19 mouse cellular contexts compared by ENCODE assay signal in genomic region chr5:148706323-148707120, GRCm38 (mm10).
DNase-seq lines count a peak whose midpoint lies in the region; ATAC-seq and TF ChIP-seq lines count a peak whose summit lies in the region.
"Had no signal": no experiment of that assay in that cellular context is flagged by ENCODE, and none has a peak within 500 bp of the region (broad histone marks: within the 10 kb centered on the region; RNA-seq: fewer than 3 reads in every experiment).

No protein-coding gene starts in this region.

- no peak overlapping the region for H3K9ac ChIP-seq in heart, embryonic 12.5 days
- no peak overlapping the region for H3K9ac ChIP-seq in lung, embryonic 15.5 days
- H3K9ac ChIP-seq: embryonic facial prominence, embryonic 13.5 days; limb, embryonic 13.5 days; liver, embryonic 14.5 days; neural tube, embryonic 13.5 days; stomach, embryonic 15.5 days had no signal

- H3K27ac ChIP-seq in heart, embryonic 12.5 days (ENCODE audit: poor library complexity, severe bottlenecking): no peak overlapping the region
- peak overlapping the region; percentile 76 for H3K27ac ChIP-seq in lung, embryonic 15.5 days
- peak overlapping the region; percentile 79 for H3K27ac ChIP-seq in olfactory bulb, adult 2 months (ENCODE audit: insufficient read depth, low read depth, low read length)
- H3K27ac ChIP-seq: embryonic facial prominence, embryonic 13.5 days; heart, adult 2 months; limb, embryonic 13.5 days; liver, embryonic 14.5 days; neural tube, embryonic 13.5 days; stomach, embryonic 15.5 days had no signal

- H3K9me3 ChIP-seq in heart, embryonic 12.5 days (replicated peaks): no peaks in the 10 kb centered on the region
- no peaks in the 10 kb centered on the region for H3K9me3 ChIP-seq in lung, embryonic 15.5 days
- H3K9me3 ChIP-seq: limb, embryonic 13.5 days; neural tube, embryonic 13.5 days; stomach, embryonic 15.5 days had no signal

- H3K4me1 ChIP-seq in heart, embryonic 12.5 days (replicated peaks): peaks cover 32% of the 10 kb centered on the region
- H3K4me1 ChIP-seq in lung, embryonic 15.5 days: peaks cover 37% of the 10 kb centered on the region
- H3K4me1 ChIP-seq in olfactory bulb, adult 2 months (ENCODE audit: control insufficient read depth, insufficient read depth, low read length): peaks cover 46% of the 10 kb centered on the region

- TF ChIP-seq CTCF in olfactory bulb, adult 2 months (IDR thresholded peaks at IDR 0.05; ENCODE audit: insufficient read depth, low read depth, low read length): no peak

- H3K4me2 ChIP-seq in heart, embryonic 12.5 days: 0 out of 2 replicates have a peak overlapping the region, but pooled peaks have one; percentile 11
- peak overlapping the region; percentile 20; the same call in 1 of the 2 replicates for H3K4me2 ChIP-seq in lung, embryonic 15.5 days
- H3K4me2 ChIP-seq: embryonic facial prominence, embryonic 13.5 days; limb, embryonic 13.5 days; neural tube, embryonic 13.5 days; stomach, embryonic 15.5 days had no signal

- no peaks in the 10 kb centered on the region for H3K27me3 ChIP-seq in heart, embryonic 12.5 days (replicated peaks)
- no peaks in the 10 kb centered on the region for H3K27me3 ChIP-seq in lung, embryonic 15.5 days
- H3K27me3 ChIP-seq: embryonic facial prominence, embryonic 13.5 days; neural tube, embryonic 13.5 days; stomach, embryonic 15.5 days had no signal

- ATAC-seq in heart, embryonic 12.5 days (ENCODE audit: insufficient number of reproducible peaks, low FRiP score): no peak
- peak; percentile 32 for ATAC-seq in lung, embryonic 15.5 days (ENCODE audit: borderline replicate concordance, extremely low read depth, low FRiP score, low TSS enrichment)
- ATAC-seq: hindbrain, embryonic 16.5 days; intestine, postnatal 0 days had no signal

- TF ChIP-seq POLR2A in olfactory bulb, adult 2 months (IDR thresholded peaks at IDR 0.05; ENCODE audit: insufficient read depth, low read depth, low read length): no peak

- intact Hi-C loops in heart, postnatal 14 days (cut with DNase I): no loop called here

- no peak for DNase-seq in heart, postnatal 14 days
- DNase-seq in NIH3T3 (ENCODE audit: low read depth): peak; percentile 52
- DNase-seq in thymus, adult 18-20 months: no peak
- DNase-seq in spleen, adult 18-20 months: no peak
- DNase-seq: adrenal gland, postnatal 36 days; cerebellum, adult 2 months; heart, adult 2 months; kidney, postnatal 10 days; right cerebral cortex, adult 18-20 months had no signal

- WGBS in heart, embryonic 12.5 days: 66% methylated on average over 16 of the region's 16 CpGs
- 51% methylated on average over 16 of the region's 16 CpGs for WGBS in lung, embryonic 15.5 days
- WGBS in olfactory bulb, adult 2 months: 72% methylated on average over 16 of the region's 16 CpGs

- no peak overlapping the region for H3K4me3 ChIP-seq in heart, embryonic 12.5 days
- no peak overlapping the region for H3K4me3 ChIP-seq in lung, embryonic 15.5 days
- no peak overlapping the region for H3K4me3 ChIP-seq in olfactory bulb, adult 2 months (ENCODE audit: insufficient read depth, low read depth, low read length)
- H3K4me3 ChIP-seq: embryonic facial prominence, embryonic 13.5 days; heart, adult 2 months; limb, embryonic 13.5 days; neural tube, embryonic 13.5 days; stomach, embryonic 15.5 days had no signal

- H3K36me3 ChIP-seq in heart, embryonic 12.5 days: no peaks in the 10 kb centered on the region
- no peaks in the 10 kb centered on the region for H3K36me3 ChIP-seq in lung, embryonic 15.5 days
- H3K36me3 ChIP-seq: embryonic facial prominence, embryonic 13.5 days; limb, embryonic 13.5 days; neural tube, embryonic 13.5 days; stomach, embryonic 15.5 days had no signal
